Mouse (Mus musculus): ENCODE data around the gene Rsl24d1.
"Not testable (repeated sequence)": the region's sequence is repeated elsewhere in the genome, so short reads cannot be mapped to it uniquely, and the experiment has no call there.

Gene Rsl24d1

GRCm38 (mm10) chr9:73103880-73104198 lies 9.4 kb upstream of the Rsl24d1 start:
- H3K27me3 ChIP-seq (ENCODE audit: insufficient read depth, low read length), result peaks cover 28% of the 10 kb centered on the region
- peaks cover 15% of the 10 kb centered on the region for H3K36me3 ChIP-seq (ENCODE audit: insufficient read depth, low read length)
- TF ChIP-seq POU5F1 (IDR thresholded peaks at IDR 0.05; ENCODE audit: borderline replicate concordance, low read length), result no peak
- TF ChIP-seq NANOG (IDR thresholded peaks at IDR 0.05; ENCODE audit: borderline replicate concordance, low read length), result no peak
- TF ChIP-seq CTCF (conservative IDR thresholded peaks at IDR 0.05; ENCODE audit: low read length), result no peak
- H3K4me3 ChIP-seq (replicated peaks; ENCODE audit: low read length), result peak overlapping the region; percentile 81
- no peaks in the 10 kb centered on the region for H3K9me3 ChIP-seq (ENCODE audit: low read length)
- H3K4me1 ChIP-seq (replicated peaks; ENCODE audit: low read depth, low read length), result peaks cover 86% of the 10 kb centered on the region

DNA sequence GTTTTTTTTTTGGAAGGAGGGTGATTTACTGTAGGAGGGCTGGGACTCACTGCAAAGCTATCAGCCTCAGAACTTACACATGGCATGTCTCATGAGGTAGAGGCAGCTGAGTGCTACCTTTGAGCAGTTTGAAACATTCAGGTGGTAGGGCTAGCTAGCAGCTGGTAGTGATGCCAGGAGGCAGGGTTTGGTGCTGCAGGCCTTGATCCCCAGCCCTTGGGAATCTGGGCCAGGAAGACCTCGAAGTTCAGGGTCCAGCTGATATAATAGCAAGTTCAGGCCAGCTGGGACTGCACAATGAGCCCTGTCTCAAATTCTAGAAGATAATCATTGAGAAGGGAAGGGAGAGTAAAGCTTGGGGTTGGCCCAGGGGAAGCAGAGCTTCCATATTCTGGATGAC lies 8.1 kb upstream of the Rsl24d1 start:
- Histone ChIP-seq H3K9me3 (ENCODE audit: low read length) (no peaks in the 10 kb centered on the region), H3K27me3 (ENCODE audit: insufficient read depth, low read length) (peaks cover 28% of the 10 kb centered on the region), H3K36me3 (ENCODE audit: insufficient read depth, low read length) (peaks cover 15% of the 10 kb centered on the region), H3K4me1 (replicated peaks; ENCODE audit: low read depth, low read length) (peaks cover 77% of the 10 kb centered on the region), H3K4me3 (replicated peaks; ENCODE audit: low read length) (no peak overlapping the region)
- no peak for TF ChIP-seq CTCF (conservative IDR thresholded peaks at IDR 0.05; ENCODE audit: low read length)

GRCm38 (mm10) chr9:73105771-73106170 lies 7.5 kb upstream of the Rsl24d1 start:
- no peaks in the 10 kb centered on the region for H3K9me3 ChIP-seq (ENCODE audit: low read length)
- no peak for TF ChIP-seq NANOG (IDR thresholded peaks at IDR 0.05; ENCODE audit: borderline replicate concordance, low read length)
- no peak for TF ChIP-seq POU5F1 (IDR thresholded peaks at IDR 0.05; ENCODE audit: borderline replicate concordance, low read length)
- TF ChIP-seq CTCF (conservative IDR thresholded peaks at IDR 0.05; ENCODE audit: low read length), result no peak
- peaks cover 71% of the 10 kb centered on the region for H3K4me1 ChIP-seq (replicated peaks; ENCODE audit: low read depth, low read length)
- H3K36me3 ChIP-seq (ENCODE audit: insufficient read depth, low read length), result peaks cover 15% of the 10 kb centered on the region
- peaks cover 28% of the 10 kb centered on the region for H3K27me3 ChIP-seq (ENCODE audit: insufficient read depth, low read length)
- H3K4me3 ChIP-seq (replicated peaks; ENCODE audit: low read length), result no peak overlapping the region

GRCm38 (mm10) chr9:73116704-73117103 lies 3.5 kb downstream of the Rsl24d1 start:
- Histone ChIP-seq H3K4me1 (replicated peaks; ENCODE audit: low read depth, low read length) (peaks cover 57% of the 10 kb centered on the region), H3K36me3 (ENCODE audit: insufficient read depth, low read length) (peaks cover 66% of the 10 kb centered on the region)
- H3K27me3 ChIP-seq (ENCODE audit: insufficient read depth, low read length); H3K4me3 ChIP-seq (replicated peaks; ENCODE audit: low read length); H3K9me3 ChIP-seq (ENCODE audit: low read length): not testable (repeated sequence)

DNA sequence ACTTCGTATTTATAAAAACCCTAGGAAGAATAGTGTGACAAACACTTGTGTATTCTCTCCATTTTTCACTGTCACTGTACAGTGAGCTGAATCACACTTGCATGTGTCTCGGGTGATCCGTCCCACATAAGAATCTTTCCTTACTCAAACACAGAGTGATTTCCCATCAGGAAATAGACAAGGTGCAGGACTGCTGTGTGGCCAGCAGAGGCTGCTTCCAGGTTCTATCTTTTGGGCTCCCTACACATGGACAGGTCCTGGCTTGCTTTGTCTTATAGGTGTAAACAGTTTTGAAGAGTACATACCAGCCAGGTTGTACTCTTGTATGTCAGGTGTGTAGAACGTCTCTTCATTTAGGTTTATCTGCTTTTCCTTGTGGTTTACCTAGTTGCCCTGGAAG lies 4.8 kb downstream of the Rsl24d1 start:
- Histone ChIP-seq H3K9me3 (ENCODE audit: low read length) (no peaks in the 10 kb centered on the region), H3K27me3 (ENCODE audit: insufficient read depth, low read length) (no peaks in the 10 kb centered on the region), H3K4me1 (replicated peaks; ENCODE audit: low read depth, low read length) (peaks cover 51% of the 10 kb centered on the region), H3K36me3 (ENCODE audit: insufficient read depth, low read length) (peaks cover 79% of the 10 kb centered on the region), H3K4me3 (replicated peaks; ENCODE audit: low read length) (no peak overlapping the region)
- TF ChIP-seq CTCF (conservative IDR thresholded peaks at IDR 0.05; ENCODE audit: low read length) (peak; percentile 38), POU5F1 (IDR thresholded peaks at IDR 0.05; ENCODE audit: borderline replicate concordance, low read length) (no peak), NANOG (IDR thresholded peaks at IDR 0.05; ENCODE audit: borderline replicate concordance, low read length) (no peak)

DNA sequence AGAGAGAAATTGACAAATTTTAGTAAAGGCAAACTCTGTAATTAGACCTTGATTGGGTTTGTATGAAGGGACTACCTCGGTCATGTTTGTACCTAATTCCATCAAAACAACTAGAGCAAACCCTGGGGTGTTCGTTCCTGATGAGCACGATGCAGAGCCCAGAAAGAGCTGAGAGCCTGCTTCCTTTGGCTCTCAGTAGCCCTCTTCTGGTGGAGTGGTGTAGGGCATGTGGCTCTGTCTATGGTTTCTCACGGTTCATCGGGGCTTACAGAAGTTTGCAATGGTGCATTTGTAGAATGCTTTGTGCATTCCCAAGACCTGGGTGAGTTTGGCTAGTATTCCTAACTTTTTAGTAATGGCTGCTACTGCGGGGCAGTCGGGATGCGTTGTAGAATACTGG lies 8.5 kb downstream of the Rsl24d1 start:
- Histone ChIP-seq H3K36me3 (ENCODE audit: insufficient read depth, low read length) (peaks cover 96% of the 10 kb centered on the region), H3K27me3 (ENCODE audit: insufficient read depth, low read length) (no peaks in the 10 kb centered on the region), H3K9me3 (ENCODE audit: low read length) (no peaks in the 10 kb centered on the region), H3K4me3 (replicated peaks; ENCODE audit: low read length) (no peak overlapping the region), H3K4me1 (replicated peaks; ENCODE audit: low read depth, low read length) (peaks cover 66% of the 10 kb centered on the region)
- peak; percentile 61 for TF ChIP-seq CTCF (conservative IDR thresholded peaks at IDR 0.05; ENCODE audit: low read length)
- TF ChIP-seq NANOG (IDR thresholded peaks at IDR 0.05; ENCODE audit: borderline replicate concordance, low read length), result no peak
- TF ChIP-seq POU5F1 (IDR thresholded peaks at IDR 0.05; ENCODE audit: borderline replicate concordance, low read length), result no peak

- TF ChIP-seq CTCF (conservative IDR thresholded peaks at IDR 0.05; ENCODE audit: low read length) (no peak), POU5F1 (IDR thresholded peaks at IDR 0.05; ENCODE audit: borderline replicate concordance, low read length) (no peak), NANOG (IDR thresholded peaks at IDR 0.05; ENCODE audit: borderline replicate concordance, low read length) (0 out of 2 replicates have a peak, but pooled peaks have one; percentile 31)
- Histone ChIP-seq H3K9me3 (ENCODE audit: low read length) (no peaks in the 10 kb centered on the region), H3K27me3 (ENCODE audit: insufficient read depth, low read length) (no peaks in the 10 kb centered on the region), H3K4me1 (replicated peaks; ENCODE audit: low read depth, low read length) (peaks cover 87% of the 10 kb centered on the region), H3K36me3 (ENCODE audit: insufficient read depth, low read length) (peaks cover 99% of the 10 kb centered on the region), H3K4me3 (replicated peaks; ENCODE audit: low read length) (no peak overlapping the region)
Observed at GRCm38 (mm10) chr9:73125043-73125570, 11.9 kb downstream of the Rsl24d1 start.

DNA sequence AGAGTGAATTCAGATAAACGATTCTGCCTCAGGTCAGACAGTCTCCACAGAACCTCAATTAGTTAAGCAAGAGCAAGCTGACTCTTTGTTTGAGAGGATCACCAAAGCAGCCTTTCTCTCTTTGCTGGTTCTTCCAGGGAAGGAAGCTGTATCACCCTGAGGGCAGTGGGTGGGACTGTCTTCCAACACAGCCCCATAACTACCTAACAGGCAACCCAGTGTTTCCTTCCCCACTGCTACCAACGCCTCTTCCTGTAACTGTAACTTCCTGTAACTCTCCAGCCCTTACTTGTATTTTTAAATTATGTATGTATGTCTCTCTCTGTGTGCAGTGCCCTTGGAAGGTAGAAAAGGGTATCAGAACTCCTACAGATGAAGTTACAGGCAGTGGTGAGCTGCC lies 14.2 kb downstream of the Rsl24d1 start:
- H3K9me3 ChIP-seq (ENCODE audit: low read length), result no peaks in the 10 kb centered on the region
- H3K4me1 ChIP-seq (replicated peaks; ENCODE audit: low read depth, low read length), result peaks cover 88% of the 10 kb centered on the region
- no peak for TF ChIP-seq POU5F1 (IDR thresholded peaks at IDR 0.05; ENCODE audit: borderline replicate concordance, low read length)
- TF ChIP-seq NANOG (IDR thresholded peaks at IDR 0.05; ENCODE audit: borderline replicate concordance, low read length), result no peak
- TF ChIP-seq CTCF (conservative IDR thresholded peaks at IDR 0.05; ENCODE audit: low read length), result no peak
- peaks cover 85% of the 10 kb centered on the region for H3K36me3 ChIP-seq (ENCODE audit: insufficient read depth, low read length)
- H3K4me3 ChIP-seq (replicated peaks; ENCODE audit: low read length), result no peak overlapping the region
- peaks cover 4% of the 10 kb centered on the region; the same call in 1 of the 2 replicates for H3K27me3 ChIP-seq (ENCODE audit: insufficient read depth, low read length)

- Histone ChIP-seq H3K27me3 (ENCODE audit: insufficient read depth, low read length) (peaks cover 4% of the 10 kb centered on the region), H3K36me3 (ENCODE audit: insufficient read depth, low read length) (peaks cover 67% of the 10 kb centered on the region), H3K4me1 (replicated peaks; ENCODE audit: low read depth, low read length) (peaks cover 68% of the 10 kb centered on the region), H3K4me3 (replicated peaks; ENCODE audit: low read length) (no peak overlapping the region), H3K9me3 (ENCODE audit: low read length) (no peaks in the 10 kb centered on the region)
- no peak for TF ChIP-seq CTCF (conservative IDR thresholded peaks at IDR 0.05; ENCODE audit: low read length)
- no peak for TF ChIP-seq POU5F1 (IDR thresholded peaks at IDR 0.05; ENCODE audit: borderline replicate concordance, low read length)
- no peak for TF ChIP-seq NANOG (IDR thresholded peaks at IDR 0.05; ENCODE audit: borderline replicate concordance, low read length)
Observed at GRCm38 (mm10) chr9:73129875-73130274, 16.6 kb downstream of the Rsl24d1 start.
